Mouse (Mus musculus): Measurements from ENCODE around the gene Ost4.
A peak's percentile ranks its signal among the peaks of the same experiment; 100 is the strongest.

Ost4 gene

DNA sequence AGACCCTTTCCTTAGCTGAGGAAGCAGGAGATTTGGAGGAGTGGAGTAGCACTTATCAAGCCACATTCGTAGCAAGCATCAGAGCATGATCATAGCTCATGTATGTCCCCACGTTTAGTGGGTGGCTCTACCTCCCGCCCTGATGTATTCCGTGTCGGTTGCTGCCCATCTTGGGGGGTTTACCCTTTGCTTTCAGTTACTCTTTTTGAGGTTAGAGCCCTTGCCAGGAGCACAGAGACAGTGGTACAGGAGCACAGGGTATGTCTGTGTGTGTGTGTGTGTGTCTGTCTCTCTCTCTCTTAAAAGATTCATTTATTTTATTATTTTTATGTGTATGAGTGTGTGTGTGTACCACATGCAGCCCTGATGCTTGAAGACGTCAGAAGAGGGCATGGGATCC, 15.5 kb upstream of the Ost4 start:
- DNase-seq = no peak

DNA sequence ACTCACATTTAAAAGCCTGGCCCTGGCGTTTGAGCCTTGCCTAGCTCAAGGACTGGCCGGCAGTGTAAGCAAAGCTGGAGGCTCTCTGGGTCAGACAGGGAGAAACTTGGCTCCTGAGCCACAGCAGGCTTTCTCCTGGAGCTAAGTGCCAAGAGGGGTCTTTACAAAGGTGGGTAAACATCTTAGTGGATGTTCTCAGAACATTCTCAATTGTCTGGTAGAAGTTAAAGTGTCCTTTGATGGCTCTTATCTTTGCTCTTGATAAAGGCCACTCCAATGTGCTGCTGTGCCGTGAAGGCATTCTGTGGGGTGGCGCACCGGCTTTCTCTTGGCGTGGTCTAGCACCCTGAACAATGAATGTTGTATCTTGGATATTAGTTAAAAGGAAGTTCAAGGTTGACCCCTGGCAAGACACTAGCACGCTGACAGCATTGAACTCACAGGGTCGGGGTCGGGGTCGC, 15.0 kb upstream of the Ost4 start:
- DNase-seq = no peak

DNA sequence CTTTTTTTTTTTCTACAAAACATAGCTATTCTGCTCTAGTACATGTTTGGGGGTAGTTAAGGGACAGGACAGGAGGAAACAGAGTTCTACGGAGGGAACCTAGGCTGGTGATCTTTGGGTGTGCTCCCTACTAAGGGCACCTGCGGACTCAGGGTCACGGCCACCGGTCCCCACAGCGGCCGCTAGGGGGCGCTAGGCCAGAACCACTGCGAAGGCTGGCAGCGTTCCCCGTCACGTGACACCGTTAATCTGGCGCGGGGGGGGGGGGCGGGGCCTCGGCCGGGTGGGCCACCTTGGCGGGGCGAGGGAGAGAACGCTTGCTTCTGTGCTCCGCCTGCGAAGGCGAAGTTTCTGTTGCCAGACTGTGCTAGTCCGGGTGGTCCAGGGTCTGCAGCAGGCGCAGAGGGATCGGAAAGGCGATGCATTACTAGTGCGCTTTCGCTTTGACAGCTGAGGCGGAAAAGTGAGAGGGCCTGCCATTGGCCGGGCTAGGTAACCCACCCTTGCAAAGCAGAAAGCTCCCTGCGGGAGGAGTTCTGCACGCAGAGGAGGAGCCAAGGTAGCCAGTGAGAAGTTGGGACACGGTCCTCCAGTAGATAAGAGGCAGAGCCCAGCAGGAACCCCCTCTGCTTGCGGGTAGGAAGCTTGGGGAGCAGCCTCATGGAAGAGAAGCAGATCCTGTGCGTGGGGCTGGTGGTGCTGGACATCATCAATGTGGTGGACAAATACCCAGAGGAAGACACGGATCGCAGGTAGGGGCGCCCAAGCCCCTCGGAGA, 13.9 kb upstream of the Ost4 start, which contains the start of gene Khk:
Khk (plus strand) TSS at position 176 of the 778 bp plus-strand sequence.
- DNase-seq = peak; percentile 95

DNA sequence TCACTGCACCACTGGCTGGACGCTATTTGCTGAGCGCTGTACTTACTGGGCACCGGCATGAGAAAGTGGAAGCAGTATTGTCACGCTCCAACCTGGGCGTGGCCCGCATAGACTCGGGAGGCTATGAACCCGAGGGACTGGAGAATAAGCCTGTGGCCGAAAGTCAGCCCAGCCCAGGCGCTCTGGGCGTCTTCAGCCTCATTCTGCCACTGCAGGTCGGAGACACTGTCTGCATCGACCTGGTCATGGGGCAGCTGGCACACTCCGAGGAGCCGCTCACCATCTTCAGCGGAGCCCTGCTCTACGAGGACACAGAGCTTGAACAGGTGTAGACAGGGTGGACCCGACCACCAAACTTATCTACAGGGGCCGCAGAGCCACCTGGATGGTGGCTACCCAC, 13.0 kb upstream of the Ost4 start:
- DNase-seq = no peak

DNA sequence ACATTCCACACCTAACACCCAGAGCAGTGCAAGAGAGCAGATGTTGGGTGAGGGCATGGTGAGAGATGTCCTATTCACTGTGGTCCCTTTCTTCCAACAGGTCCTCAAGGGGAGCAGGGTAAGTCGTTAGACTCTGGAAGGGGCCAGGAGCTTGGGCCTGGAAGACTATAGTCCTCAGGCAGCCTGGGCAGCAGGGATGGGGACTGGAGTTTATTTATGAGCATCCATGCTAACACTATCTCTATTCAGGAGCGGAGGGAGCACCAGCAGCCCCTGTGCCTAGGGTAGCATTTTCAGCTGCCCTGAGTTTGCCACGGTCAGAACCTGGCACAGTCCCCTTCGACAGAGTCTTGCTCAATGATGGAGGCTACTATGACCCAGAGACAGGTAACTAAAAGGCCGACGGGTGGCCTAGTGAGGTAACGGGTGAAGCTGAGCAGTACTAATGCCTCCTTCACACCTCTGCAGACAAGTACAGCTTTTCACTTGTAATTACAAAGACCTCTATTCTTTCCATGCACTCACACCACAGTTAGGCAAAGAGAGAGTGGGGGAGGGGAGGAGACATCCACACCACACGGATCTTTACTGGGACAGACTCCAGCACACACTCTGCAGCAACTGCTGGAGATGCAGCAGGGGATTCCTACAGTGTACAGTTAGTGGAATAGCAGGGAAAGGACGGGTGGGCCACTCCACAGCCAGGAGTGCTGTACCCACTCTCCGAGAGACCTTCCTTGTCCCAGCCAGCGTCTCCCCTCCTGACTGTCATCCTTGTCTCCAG, 12.4 kb upstream of the Ost4 start:
- no peak for DNase-seq

DNA sequence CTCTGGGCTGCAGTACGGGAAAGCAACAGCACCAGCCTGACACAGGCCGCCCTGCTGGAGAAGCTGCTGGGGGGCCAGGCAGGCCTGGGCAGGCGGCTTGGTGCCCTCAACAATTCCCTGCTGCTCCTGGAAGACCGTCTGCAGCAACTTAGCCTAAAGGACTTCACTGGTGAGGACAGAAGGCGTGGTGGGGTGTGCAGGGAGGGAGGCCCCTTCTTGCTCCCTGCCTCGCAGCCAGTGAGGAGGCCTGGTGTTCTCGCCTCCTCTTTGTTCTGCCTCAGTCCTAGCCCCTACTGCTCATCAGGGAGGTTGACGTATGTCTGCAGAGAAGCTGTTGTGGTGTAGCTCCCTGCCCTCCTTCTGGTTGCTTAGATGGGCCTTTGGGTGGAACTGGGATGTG, 11.1 kb upstream of the Ost4 start:
- DNase-seq = no peak

DNA sequence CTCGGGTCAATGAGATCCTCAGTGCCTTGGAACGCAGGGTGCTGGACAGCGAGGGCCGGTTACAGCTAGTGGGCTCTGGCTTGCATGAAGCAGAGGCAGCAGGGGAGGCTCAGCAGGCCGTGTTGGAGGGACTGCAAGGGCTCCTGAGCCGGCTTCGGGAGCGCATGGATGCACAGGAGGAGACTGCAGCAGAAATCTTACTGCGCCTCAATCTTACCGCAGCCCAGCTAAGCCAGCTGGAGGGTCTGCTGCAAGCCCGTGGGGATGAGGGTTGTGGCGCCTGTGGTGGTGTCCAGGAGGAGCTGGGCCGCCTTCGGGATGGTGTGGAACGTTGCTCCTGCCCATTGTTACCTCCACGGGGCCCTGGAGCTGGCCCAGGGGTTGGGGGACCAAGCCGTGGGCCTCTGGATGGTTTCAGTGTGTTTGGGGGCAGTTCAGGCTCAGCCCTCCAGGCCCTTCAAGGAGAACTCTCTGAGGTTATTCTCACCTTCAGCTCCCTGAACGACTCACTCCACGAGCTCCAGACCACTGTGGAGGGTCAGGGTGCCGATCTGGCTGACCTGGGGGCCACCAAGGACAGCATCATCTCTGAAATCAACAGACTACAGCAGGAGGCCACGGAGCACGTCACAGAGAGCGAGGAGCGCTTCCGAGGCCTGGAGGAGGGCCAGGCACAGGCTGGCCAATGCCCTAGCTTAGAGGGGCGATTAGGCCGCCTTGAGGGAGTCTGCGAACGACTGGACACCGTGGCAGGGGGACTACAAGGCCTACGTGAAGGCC, 10.5 kb upstream of the Ost4 start:
- DNase-seq = no peak

DNA sequence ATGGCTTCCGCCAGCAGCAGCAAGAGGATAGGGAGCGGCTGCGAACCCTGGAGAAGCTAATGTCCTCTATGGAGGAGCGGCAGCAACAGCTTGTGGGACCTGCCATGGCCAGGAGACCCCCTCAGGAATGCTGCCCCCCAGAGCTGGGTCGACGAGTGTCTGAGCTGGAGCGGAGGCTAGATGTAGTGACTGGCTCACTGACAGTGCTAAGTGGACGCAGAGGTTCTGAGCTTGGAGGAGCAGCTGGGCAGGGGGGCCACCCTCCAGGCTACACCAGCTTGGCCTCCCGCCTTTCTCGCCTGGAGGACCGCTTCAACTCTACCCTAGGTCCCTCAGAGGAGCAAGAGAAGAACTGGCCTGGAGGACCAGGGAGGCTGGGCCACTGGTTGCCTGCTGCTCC, 9.8 kb upstream of the Ost4 start:
- DNase-seq = no peak

DNA sequence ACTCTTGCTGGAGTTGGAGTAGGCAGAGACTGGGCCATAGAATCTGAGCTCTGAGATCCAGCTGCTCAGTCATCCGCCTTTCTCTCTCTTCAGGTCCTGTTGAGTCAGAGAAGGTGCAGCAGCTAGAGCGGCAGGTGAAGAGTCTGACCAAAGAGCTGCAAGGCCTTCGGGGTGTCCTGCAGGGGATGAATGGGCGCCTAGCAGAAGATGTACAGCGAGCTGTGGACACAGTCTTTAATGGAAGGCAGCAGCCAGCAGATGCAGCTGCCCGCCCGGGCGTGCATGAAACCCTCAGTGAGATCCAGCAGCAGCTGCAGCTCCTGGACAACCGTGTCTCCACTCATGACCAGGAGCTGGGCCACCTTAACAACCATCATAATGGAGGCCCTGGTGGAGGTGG, 9.3 kb upstream of the Ost4 start:
- no peak for DNase-seq

DNA sequence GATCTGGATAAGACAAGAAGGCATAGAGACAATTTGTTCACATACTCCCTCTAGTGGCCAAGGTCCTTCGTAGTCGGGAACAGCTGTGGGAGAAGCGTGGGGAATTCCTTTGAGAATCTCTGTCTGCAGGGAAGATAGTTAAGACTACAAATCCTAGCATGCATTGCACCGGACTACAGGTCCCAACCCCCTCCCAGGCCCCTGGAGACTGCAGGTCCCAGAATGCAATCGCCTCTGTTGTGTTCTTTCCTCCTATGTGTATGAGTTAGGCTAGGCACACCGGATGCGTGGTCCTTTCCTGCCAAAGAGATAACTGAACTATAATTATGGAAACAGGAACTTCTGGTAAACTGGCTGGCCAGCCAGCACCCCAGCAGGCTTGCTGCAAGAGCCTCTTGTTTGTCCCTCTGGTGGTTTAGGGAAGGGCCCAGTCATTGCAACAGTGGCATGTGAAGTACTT, 8.4 kb upstream of the Ost4 start:
- peak; percentile 79 for DNase-seq

DNA sequence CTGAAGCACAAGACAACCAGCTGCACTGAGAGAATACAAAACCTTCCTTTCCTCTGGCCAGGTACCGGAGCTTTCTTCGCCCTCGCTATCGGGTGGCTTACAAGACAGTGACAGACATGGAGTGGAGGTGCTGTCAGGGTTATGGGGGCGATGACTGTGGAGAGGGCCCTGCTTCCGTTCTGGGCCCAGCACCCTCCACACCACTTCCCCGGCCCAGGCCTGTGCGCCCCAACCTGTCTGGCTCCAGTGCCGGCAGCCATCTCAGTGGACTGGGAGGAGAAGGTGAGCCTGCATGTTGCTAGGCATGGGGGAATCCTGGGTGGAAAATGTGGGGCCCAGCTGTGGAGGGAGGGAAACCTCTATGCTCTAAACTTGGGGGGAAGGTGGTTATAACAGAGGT, 7.9 kb upstream of the Ost4 start:
- no peak for DNase-seq

DNA sequence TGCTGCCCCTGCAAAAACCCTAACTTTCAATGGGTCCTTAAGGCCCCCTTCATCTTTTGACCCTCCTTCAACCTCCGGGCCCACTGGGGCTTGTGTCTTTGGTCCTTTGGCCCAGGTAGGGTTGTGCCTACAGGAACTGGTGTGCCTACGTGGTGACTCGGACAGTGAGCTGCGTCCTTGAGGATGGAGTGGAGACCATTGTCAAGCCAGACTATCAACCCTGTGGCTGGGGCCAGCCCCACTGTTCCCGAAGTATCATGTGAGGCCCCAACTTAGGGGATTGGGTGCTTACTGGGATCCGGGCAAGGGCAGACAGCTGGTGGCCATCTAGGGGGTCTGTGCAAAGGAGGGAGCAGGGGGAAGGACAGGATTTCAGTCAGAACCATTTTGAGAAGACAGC, 7.3 kb upstream of the Ost4 start:
- no peak for DNase-seq

DNA sequence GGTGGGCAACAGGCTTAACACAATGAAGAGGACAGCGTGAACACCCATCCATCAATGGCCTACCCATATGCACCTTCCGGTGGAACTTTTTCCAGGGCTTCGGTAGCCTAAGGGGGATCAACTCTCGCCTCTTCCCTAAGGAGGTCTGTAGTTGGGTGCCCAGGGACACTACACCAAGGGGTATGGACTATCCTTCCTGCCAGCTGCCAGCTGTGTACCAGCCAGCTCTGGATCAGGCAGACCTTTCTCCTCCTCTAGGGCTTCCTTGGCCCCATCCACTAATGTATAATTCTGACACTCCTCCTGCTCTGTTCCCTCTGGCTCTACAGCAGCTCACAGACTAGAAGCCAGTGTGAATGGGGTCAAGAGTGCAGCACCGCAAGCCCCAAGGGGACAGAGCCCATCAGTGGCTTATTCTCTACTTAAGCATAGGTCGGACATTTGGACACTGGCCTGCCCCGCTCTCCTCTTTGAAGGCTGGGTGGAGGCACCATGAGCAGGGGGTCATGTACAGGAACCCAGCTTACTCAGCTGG, 6.6 kb upstream of the Ost4 start:
- DNase-seq = no peak

DNA sequence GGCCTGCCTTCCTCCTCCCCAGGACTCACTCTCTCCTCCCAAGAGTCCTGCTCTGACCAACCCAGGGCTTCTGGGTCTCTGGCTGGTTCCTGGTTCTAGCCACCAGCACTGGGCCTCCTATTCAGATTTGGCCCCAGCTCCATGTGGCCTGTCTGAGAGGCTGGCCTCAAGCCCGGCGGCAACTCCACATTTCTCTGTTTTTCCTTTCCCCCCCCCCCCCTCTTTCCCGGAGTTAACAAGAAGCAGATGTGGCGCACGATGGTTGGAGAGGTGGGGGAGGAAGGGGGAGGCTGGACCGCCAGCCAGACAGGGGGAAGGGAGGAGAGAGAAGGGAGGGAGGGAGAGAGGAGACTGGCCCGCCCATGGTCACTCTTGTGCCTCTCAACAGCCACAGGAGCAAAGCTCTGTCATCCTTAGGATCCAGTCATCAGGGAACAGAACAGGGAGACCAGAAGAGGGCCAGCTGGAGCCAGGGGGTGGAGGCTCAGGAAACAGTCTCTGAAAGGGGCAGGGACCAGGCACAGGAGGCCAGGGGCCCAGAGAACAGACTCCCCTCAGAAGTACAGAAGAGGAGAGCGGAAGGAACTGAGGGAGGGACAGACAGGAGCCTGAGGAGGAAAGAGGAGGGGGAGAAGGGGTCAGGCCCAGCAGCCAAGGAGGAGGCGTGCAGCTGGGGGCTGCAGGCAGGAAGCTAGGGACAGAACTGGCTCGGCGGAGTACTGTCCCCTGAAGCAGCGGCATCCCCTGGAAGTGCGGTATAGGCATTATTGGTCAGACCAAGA, 5.7 kb upstream of the Ost4 start, which contains the start of gene Emilin1:
Emilin1 (plus strand) TSS at position 343 of the 782 bp plus-strand sequence.
- DNase-seq = peak; percentile 73

DNA sequence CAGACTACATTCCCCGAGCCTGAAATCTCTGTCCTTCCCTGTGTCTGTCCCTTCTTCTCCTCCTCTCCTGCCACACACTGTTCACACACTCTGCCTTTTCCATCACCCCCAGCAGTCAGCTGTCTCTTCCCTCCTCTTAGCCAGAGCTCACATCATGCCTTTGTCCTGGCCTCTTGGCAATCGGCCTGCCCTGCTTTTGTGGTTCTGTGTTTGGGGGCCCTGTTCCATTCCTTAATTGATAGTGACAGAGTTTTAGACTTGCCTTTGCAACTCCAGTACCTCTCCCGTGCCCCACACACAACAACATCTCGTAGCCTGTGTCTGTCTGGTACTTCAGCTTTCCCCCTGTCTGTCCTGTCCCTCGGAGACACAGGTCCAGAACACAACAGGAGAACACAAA, 4.6 kb upstream of the Ost4 start:
- no peak for DNase-seq

DNA sequence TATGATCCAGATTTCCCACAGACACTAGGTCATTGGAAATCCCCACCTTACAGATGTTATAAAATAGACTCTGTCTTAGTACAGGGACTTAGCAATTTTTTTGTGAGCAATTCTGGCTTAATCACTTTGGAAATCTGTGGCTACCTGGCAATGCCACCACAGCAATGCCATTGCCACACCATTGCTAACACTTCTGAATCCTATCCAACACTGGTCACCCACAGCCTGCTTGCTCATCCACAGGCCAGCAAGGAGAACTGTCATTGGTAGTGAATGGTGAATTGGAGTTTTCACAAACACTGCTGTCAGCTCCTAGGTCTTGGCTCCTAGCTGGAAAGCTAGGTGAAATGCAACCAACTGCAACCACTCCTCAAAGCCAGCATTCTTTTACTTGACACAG, 2.9 kb upstream of the Ost4 start:
- no peak for DNase-seq

DNA sequence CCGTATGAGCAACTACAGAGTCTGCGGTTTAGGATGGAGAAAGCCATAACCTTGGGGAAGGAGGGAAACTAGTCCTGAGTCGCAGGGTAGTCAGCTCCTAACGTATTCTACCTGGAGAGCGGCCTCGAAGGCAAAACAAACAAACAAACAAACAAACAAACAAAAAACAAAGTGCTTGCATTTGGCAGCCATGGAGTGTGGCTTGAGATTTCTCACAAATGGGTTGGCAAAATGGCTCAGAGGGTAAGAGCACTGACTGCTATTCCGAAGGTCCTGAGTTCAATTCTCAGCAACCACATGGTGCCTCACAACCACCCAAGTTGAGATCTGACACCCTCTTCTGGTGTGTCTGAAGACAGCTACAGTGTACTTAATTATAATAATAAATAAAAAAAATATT, 2.3 kb upstream of the Ost4 start:
- DNase-seq = no peak

DNA sequence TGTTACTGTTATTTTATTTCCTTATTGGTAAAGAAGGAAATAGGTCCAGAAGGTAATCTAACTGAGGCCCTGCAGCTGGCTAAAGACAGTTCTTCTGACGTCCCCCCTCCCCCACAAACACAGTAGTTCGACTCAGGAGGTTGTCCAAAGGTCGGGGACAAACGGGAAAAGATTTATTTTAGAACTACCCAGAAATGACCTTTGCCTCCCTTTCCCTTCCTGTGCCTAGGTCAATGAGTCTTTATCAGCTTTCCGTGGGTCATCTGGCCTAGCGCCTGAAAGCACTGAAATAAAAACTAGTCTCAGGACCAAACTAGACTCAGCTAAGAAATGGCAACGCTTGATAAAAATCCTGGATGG, 1.7 kb upstream of the Ost4 start:
- no peak for DNase-seq

DNA sequence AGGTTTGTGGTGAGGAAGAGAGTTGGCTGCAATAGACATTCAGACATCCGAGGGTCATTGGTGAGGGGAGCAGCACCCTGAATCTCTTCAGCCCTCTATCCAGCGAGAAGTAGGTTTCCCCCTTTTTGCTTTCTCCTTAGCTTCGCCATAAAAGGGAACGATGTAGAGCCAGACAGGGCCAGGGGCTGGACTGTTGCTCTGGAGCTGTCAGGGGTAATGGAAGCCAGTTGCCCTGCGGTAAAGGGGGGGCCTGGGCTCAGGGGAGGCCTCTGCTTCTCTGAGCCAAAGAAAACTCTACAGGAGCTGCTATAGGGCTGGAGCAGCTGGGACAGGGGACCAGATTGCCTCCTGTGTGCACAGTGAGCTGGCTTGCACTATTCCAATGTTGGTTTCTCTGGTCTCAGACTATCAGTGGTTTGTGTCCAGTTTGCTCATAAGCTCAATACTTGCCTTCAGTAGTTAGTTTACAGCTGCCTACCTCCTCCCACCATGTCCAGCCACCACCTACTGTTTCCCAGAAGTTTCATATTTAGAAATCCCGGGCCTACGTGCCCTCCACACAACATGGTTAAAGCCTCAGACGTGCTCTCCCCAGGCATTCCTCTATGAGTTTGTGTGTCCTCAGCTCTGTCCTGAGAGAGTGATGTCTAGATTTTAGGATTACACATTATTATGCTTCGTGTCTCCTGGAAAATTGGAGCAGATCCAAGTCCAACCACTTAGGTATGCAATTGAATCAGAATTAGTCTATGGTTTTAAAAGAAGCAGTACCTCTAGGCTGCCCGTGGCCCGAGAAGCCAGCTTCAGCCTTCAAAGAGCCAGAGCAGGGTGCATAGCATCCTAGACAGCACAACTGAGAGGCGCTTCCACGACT, 1.1 kb upstream of the Ost4 start:
- DNase-seq = peak; percentile 41

DNA sequence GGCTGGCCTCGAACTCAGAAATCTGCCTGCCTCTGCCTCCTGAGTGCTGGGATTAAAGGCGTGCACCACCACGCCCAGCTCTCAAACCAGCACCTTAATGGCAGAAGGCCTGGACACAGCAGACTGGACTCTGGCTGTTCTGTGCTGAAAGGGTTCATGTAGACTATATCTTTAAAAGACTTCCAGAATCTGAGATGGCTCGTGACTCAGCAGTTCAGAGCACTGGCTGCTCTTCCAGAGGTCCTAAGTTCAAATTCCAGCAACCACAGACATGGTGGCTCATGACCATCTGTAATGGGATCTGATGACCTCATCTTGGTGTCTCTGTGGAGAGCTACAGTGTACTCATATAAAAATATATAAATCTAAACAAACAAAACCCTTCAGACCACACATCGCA, 5.7 kb downstream of the Ost4 start:
- DNase-seq = no peak

DNA sequence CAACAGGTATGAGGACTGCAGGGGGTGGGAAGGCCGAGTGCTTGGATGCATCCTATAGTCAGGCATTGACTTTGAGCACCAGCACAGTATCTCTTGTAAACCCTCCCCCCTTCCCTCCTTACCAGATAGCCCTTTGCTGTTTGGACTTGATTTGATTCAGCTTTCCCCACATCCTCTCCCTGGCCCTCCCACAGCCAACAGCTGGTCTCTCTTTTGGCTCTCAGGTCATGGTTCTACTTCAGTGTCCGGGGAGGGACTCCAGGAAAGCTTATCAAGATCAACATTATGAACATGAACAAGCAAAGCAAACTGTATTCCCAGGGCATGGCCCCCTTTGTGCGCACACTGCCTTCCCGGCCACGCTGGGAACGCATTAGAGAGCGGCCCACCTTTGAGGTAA, 17.2 kb downstream of the Ost4 start:
- DNase-seq = no peak

Data from liver (tissue).